Mouse (Mus musculus): ENCODE measurements at regions not wholly inside any gene's neighbourhood (a gene's known extent, or its start where the extent isn't known, plus 50 kb on each side); places are given as distances from the start of the nearest gene placed in this dataset.

- TF ChIP-seq CTCF (conservative IDR thresholded peaks at IDR 0.05 in 1 of 2, IDR thresholded peaks at IDR 0.05 in 1 of 2; ENCODE audit: low read depth in 2 of 2, low read length in 2 of 2), result no peak
- TF ChIP-seq MAFK (IDR thresholded peaks at IDR 0.05; ENCODE audit: insufficient replicate concordance, low read length), result no peak
- TF ChIP-seq PAX5 (IDR thresholded peaks at IDR 0.05; ENCODE audit: low read length), result no peak
- no peak for TF ChIP-seq USF1 (IDR thresholded peaks at IDR 0.05; ENCODE audit: low read depth, low read length)
- TF ChIP-seq POLR2AphosphoS2 (IDR thresholded peaks at IDR 0.05; ENCODE audit: low read depth, low read length), result no peak
- TF ChIP-seq POLR2A (IDR thresholded peaks at IDR 0.05; ENCODE audit: low read depth, low read length), result no peak
- TF ChIP-seq ZC3H11A (IDR thresholded peaks at IDR 0.05; ENCODE audit: low read depth, low read length), result no peak
- no peak for TF ChIP-seq RCOR1 (conservative IDR thresholded peaks at IDR 0.05; ENCODE audit: low read depth, low read length)
- no peak for TF ChIP-seq MYC (IDR thresholded peaks at IDR 0.05; ENCODE audit: low read depth, low read length)
- TF ChIP-seq TCF12 (IDR thresholded peaks at IDR 0.05; ENCODE audit: low read depth, low read length), result no peak
- TF ChIP-seq E2F4 (IDR thresholded peaks at IDR 0.05; ENCODE audit: insufficient replicate concordance, low read depth, low read length), result no peak
Measured at GRCm38 (mm10) chr2:167746344-167746743, 56.7 kb upstream of the Tmem189 start.
